ENCODE assay signal across 36 mouse cellular contexts in the genomic region with DNA sequence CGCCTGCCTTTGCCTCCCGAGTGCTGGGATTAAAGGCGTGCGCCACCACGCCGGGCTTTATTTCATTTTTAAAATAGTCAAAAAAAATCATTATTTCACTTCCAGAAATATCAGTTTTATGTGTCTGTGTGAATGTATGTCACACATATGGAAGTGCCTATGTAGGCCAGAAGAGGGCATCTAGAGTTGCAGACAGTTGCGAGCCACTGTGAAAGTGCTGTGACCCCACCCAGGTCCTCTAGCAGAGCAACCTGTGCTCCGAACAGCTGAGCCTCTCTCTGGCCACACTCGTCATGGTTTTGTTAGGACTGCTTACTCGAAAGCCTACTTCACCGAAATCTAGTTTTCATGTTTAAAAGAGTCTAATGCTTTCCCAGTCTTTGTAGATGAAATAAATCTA. TPM values are rescaled to one million over a fixed set of nuclear protein-coding genes. Genes with fewer than 3 reads are reported as not detected.
"Had no signal": no experiment of that assay in that cellular context is flagged by ENCODE, and none has a peak within 500 bp of the region (broad histone marks: within the 10 kb centered on the region; RNA-seq: fewer than 3 reads in every experiment).

No protein-coding gene starts in this region.

- H3K4me1 ChIP-seq: heart, embryonic 13.5 days; heart, embryonic 15.5 days; hindbrain, embryonic 10.5 days; hindbrain, embryonic 12.5 days; intestine, embryonic 15.5 days; limb, embryonic 13.5 days; limb, embryonic 15.5 days; liver, embryonic 12.5 days had no signal

- H3K27me3 ChIP-seq: heart, embryonic 13.5 days; heart, embryonic 15.5 days; hindbrain, embryonic 12.5 days; intestine, embryonic 15.5 days; limb, embryonic 13.5 days; limb, embryonic 15.5 days; liver, embryonic 12.5 days had no signal

- H3K4me3 ChIP-seq: gastrocnemius, adult 2 months; heart, adult 2 months; heart, embryonic 13.5 days; heart, embryonic 15.5 days; hindbrain, embryonic 10.5 days; hindbrain, embryonic 12.5 days; intestine, embryonic 15.5 days; limb, embryonic 13.5 days; limb, embryonic 15.5 days; liver, embryonic 12.5 days had no signal

- DNase-seq: layer of hippocampus, adult 9-11 months had no signal

- H3K36me3 ChIP-seq: heart, embryonic 13.5 days; heart, embryonic 15.5 days; hindbrain, embryonic 10.5 days; hindbrain, embryonic 12.5 days; intestine, embryonic 15.5 days; limb, embryonic 13.5 days; limb, embryonic 15.5 days; liver, embryonic 12.5 days had no signal

- H3K27ac ChIP-seq: gastrocnemius, adult 2 months; heart, adult 2 months; heart, embryonic 13.5 days; heart, embryonic 15.5 days; hindbrain, embryonic 10.5 days; hindbrain, embryonic 12.5 days; hindbrain, embryonic 14.5 days; intestine, embryonic 15.5 days; kidney, postnatal 0 days; limb, embryonic 13.5 days; limb, embryonic 15.5 days; liver, embryonic 12.5 days; liver, embryonic 14.5 days had no signal

- H3K9me3 ChIP-seq: heart, embryonic 13.5 days; heart, embryonic 15.5 days; hindbrain, embryonic 10.5 days; hindbrain, embryonic 12.5 days; intestine, embryonic 15.5 days; limb, embryonic 15.5 days; liver, embryonic 12.5 days had no signal

- H3K9ac ChIP-seq: heart, embryonic 13.5 days; heart, embryonic 15.5 days; hindbrain, embryonic 12.5 days; hindbrain, embryonic 14.5 days; intestine, embryonic 15.5 days; limb, embryonic 13.5 days; limb, embryonic 15.5 days; liver, embryonic 12.5 days; liver, embryonic 14.5 days had no signal

RNA-seq across cellular contexts. Expression of a gene that starts 27.8 kb away (rescaled TPM):
- total RNA-seq: gastrocnemius, adult 2 months; gastrocnemius, postnatal 10 days; gastrocnemius, postnatal 25 days; gastrocnemius, postnatal 4 days; granulocyte monocyte progenitor cell, adult 5-6 weeks; liver, adult 2 months had no signal
- polyA plus RNA-seq: heart, embryonic 13.5 days; heart, postnatal 0 days; inflammation-experienced regulatory T-cells, adult 6 months; large intestine, adult 2 months; limb, embryonic 15.5 days; liver, adult 2 months; liver, embryonic 12.5 days; liver, embryonic 14.5 days; liver, embryonic 16.5 days had no signal

RNA-seq across cellular contexts. Expression of a gene that starts 53.8 kb away (rescaled TPM):
- total RNA-seq: gastrocnemius, adult 2 months; gastrocnemius, postnatal 10 days; gastrocnemius, postnatal 25 days; gastrocnemius, postnatal 4 days; granulocyte monocyte progenitor cell, adult 5-6 weeks; heart, adult 2 months; heart, postnatal 14 days; heart, postnatal 4 days; layer of hippocampus, adult 18-20 months; layer of hippocampus, adult 8-10 months; layer of hippocampus, postnatal 14 days; layer of hippocampus, postnatal 36 days; left cerebral cortex, adult 18-20 months; left cerebral cortex, postnatal 25 days; liver, adult 2 months had no signal
- polyA plus RNA-seq: heart, adult 2 months; heart, embryonic 11.5 days; heart, embryonic 13.5 days; heart, embryonic 15.5 days; heart, postnatal 0 days; hindbrain, embryonic 10.5 days; hindbrain, embryonic 12.5 days; hindbrain, embryonic 14.5 days; hindbrain, embryonic 16.5 days; inflammation-experienced regulatory T-cells, adult 6 months; intestine, embryonic 15.5 days; intestine, postnatal 0 days; kidney, embryonic 14.5 days; kidney, postnatal 0 days; large intestine, adult 2 months; limb, embryonic 11.5 days; limb, embryonic 13.5 days; limb, embryonic 15.5 days; liver, adult 2 months; liver, embryonic 12.5 days; liver, embryonic 14.5 days; liver, embryonic 16.5 days had no signal
